Mouse (Mus musculus): ENCODE data around the gene Teddm2. TPM values are rescaled to one million over a fixed set of nuclear protein-coding genes. Genes with fewer than 3 reads are reported as not detected.

The Teddm2 gene
- polyA plus RNA-seq (2014; fragmentation: Illumina TruSeq; extraction: RNeasy Lipid Tissue Mini Kit (QIAGEN cat#74804); ENCODE audit: low read depth, low replicate concordance), result not detected

GRCm38 (mm10) chr1:153899731-153900380, at the start of gene Teddm2, which contains the start of gene Glul:
Teddm2 (minus strand) TSS chr1:153900228.
Glul (plus strand) TSS chr1:153899944.

GRCm38 (mm10) chr1:153891442-153891841, 8.6 kb downstream of the Teddm2 start, which contains the start of gene Teddm1a:
Teddm1a (plus strand) TSS chr1:153891742.

GRCm38 (mm10) chr1:153874045-153874444, 26.0 kb downstream of the Teddm2 start, which contains the start of gene Teddm1b:
Teddm1b (plus strand) TSS chr1:153874345.

GRCm38 (mm10) chr1:153844042-153844441, 56.0 kb downstream of the Teddm2 start, which contains the start of gene Rgsl1:
Rgsl1 (minus strand) TSS chr1:153844142.

Other genes with a start within 250 kb of the Teddm2 start
- not detected for gene Rgs8, start 247.2 kb downstream of the Teddm2 start, polyA plus RNA-seq (2014; fragmentation: Illumina TruSeq; extraction: RNeasy Lipid Tissue Mini Kit (QIAGEN cat#74804); ENCODE audit: low read depth, low replicate concordance)
- not detected for gene Rgs16, start 159.9 kb downstream of the Teddm2 start, polyA plus RNA-seq (2014; fragmentation: Illumina TruSeq; extraction: RNeasy Lipid Tissue Mini Kit (QIAGEN cat#74804); ENCODE audit: low read depth, low replicate concordance)
- 24.6 TPM for gene Rnasel, start 150.8 kb downstream of the Teddm2 start, polyA plus RNA-seq (2014; fragmentation: Illumina TruSeq; extraction: RNeasy Lipid Tissue Mini Kit (QIAGEN cat#74804); ENCODE audit: low read depth, low replicate concordance)
- gene Rgsl1, start 56.1 kb downstream of the Teddm2 start, polyA plus RNA-seq (2014; fragmentation: Illumina TruSeq; extraction: RNeasy Lipid Tissue Mini Kit (QIAGEN cat#74804); ENCODE audit: low read depth, low replicate concordance), result 0.35 TPM
- 0.23 TPM for gene Teddm1b, start 25.9 kb downstream of the Teddm2 start, polyA plus RNA-seq (2014; fragmentation: Illumina TruSeq; extraction: RNeasy Lipid Tissue Mini Kit (QIAGEN cat#74804); ENCODE audit: low read depth, low replicate concordance)
- gene Teddm1a, start 8.5 kb downstream of the Teddm2 start, polyA plus RNA-seq (2014; fragmentation: Illumina TruSeq; extraction: RNeasy Lipid Tissue Mini Kit (QIAGEN cat#74804); ENCODE audit: low read depth, low replicate concordance), result not detected
- gene Glul, start 284 bp downstream of the Teddm2 start, polyA plus RNA-seq (2014; fragmentation: Illumina TruSeq; extraction: RNeasy Lipid Tissue Mini Kit (QIAGEN cat#74804); ENCODE audit: low read depth, low replicate concordance), result 595 TPM

All from adrenal gland, adult 10 weeks (tissue).